Mouse (Mus musculus): ENCODE measurements around the gene Gm14322.
"Not testable (repeated sequence)": the region's sequence is repeated elsewhere in the genome, so short reads cannot be mapped to it uniquely, and the experiment has no call there.

Gm14322 gene

GRCm38 (mm10) chr2:177758941-177759558 is at the start of gene Gm14322:
Gene Gm14322 (plus strand): TSS chr2:177759288.
- not testable (repeated sequence) for DNase-seq (ENCODE audit: extremely low spot score, low read depth, low spot score)

GRCm38 (mm10) chr2:177741487-177741886 is 17.6 kb upstream of the Gm14322 start:
- DNase-seq (ENCODE audit: extremely low spot score, low read depth, low spot score) = not testable (repeated sequence)

- DNase-seq (ENCODE audit: extremely low spot score, low read depth, low spot score) = not testable (repeated sequence)
Observed at GRCm38 (mm10) chr2:177787351-177787750, 28.3 kb downstream of the Gm14322 start.

DNA sequence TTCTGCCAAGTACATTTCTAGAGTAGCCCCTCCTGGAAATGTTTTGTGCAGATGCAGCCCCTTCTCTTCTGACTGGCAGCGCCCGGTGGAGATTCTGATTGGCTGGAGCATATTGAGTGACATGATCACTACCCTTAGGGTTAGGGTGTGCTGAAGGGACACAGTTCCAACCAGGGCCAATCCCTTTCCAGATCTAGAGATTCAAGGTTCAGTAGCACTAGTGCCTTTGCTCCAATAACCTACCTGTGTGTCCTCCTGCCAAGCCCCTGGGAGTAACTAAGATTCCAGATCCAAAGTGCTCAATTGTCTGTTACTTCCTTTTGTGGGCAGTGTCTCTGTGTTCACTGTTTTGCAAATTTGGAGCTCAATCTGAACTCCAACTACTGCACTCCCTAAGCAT is 47.1 kb downstream of the Gm14322 start:
- DNase-seq (ENCODE audit: extremely low spot score, low read depth, low spot score) = not testable (repeated sequence)
